Mouse (Mus musculus): ENCODE measurements around the gene Gm5849. TPM values are rescaled to one million over a fixed set of nuclear protein-coding genes. Genes with fewer than 3 reads are reported as not detected.
"Not testable (repeated sequence)": the region's sequence is repeated elsewhere in the genome, so short reads cannot be mapped to it uniquely, and the experiment has no call there.

Gene Gm5849
- not detected in 2 replicates for polyA plus RNA-seq (2014; fragmentation: Nextera tagmentation; extraction: Ambion mirVana)

- not testable (repeated sequence) for H3K27me3 ChIP-seq (ENCODE audit: control insufficient read depth, insufficient read depth, low read length); ATAC-seq (ENCODE audit: low FRiP score, low TSS enrichment); H3K27ac ChIP-seq (replicated peaks; ENCODE audit: low read depth, low read length); DNase-seq; H3K4me2 ChIP-seq (ENCODE audit: low read length); H3K36me3 ChIP-seq (ENCODE audit: control insufficient read depth, insufficient read depth, low read length); H3K9ac ChIP-seq (replicated peaks; ENCODE audit: low read length); H3K4me3 ChIP-seq (replicated peaks; ENCODE audit: low read depth, low read length); H3K4me1 ChIP-seq (ENCODE audit: control insufficient read depth, insufficient read depth, low read length); H3K9me3 ChIP-seq (ENCODE audit: control insufficient read depth, low read length)
- WGBS: 96% methylated on average over 1 of the region's 1 CpGs
Measured at GRCm38 (mm10) chr3:90777776-90778175, at the start of gene Gm5849. Gene Gm5849 (minus strand): TSS chr3:90777876.

- no peaks in the 10 kb centered on the region for H3K9me3 ChIP-seq (ENCODE audit: control insufficient read depth, low read length)
- no peak overlapping the region for H3K4me2 ChIP-seq (ENCODE audit: low read length)
- no peak overlapping the region for H3K9ac ChIP-seq (replicated peaks; ENCODE audit: low read length)
- H3K4me3 ChIP-seq (replicated peaks; ENCODE audit: low read depth, low read length): no peak overlapping the region
- no peaks in the 10 kb centered on the region for H3K4me1 ChIP-seq (ENCODE audit: control insufficient read depth, insufficient read depth, low read length)
- DNase-seq: no peak
- H3K36me3 ChIP-seq (ENCODE audit: control insufficient read depth, insufficient read depth, low read length): no peaks in the 10 kb centered on the region
- ATAC-seq (ENCODE audit: low FRiP score, low TSS enrichment): no peak
- no peaks in the 10 kb centered on the region for H3K27me3 ChIP-seq (ENCODE audit: control insufficient read depth, insufficient read depth, low read length)
- 90% methylated on average over 1 of the region's 1 CpGs for WGBS
- H3K27ac ChIP-seq (replicated peaks; ENCODE audit: low read depth, low read length): no peak overlapping the region
Measured at GRCm38 (mm10) chr3:90749658-90750057, 28.0 kb downstream of the Gm5849 start.

GRCm38 (mm10) chr3:90726606-90727005 is 51.1 kb downstream of the Gm5849 start, which contains the start of gene Pglyrp4:
Gene Pglyrp4 (plus strand): TSS chr3:90726906.
- Histone ChIP-seq H3K27ac (replicated peaks; ENCODE audit: low read depth, low read length) (no peak within 1 kb of the TSS), H3K4me3 (replicated peaks; ENCODE audit: low read depth, low read length) (no peak within 1 kb of the TSS), H3K4me2 (ENCODE audit: low read length) (no peak within 1 kb of the TSS), H3K4me1 (ENCODE audit: control insufficient read depth, insufficient read depth, low read length) (no peaks in the 10 kb centered on the region), H3K27me3 (ENCODE audit: control insufficient read depth, insufficient read depth, low read length) (no peaks in the 10 kb centered on the region), H3K9ac (replicated peaks; ENCODE audit: low read length) (no peak within 1 kb of the TSS), H3K36me3 (ENCODE audit: control insufficient read depth, insufficient read depth, low read length) (no peaks in the 10 kb centered on the region), H3K9me3 (ENCODE audit: control insufficient read depth, low read length) (no peaks in the 10 kb centered on the region)
- no peak for DNase-seq
- no peak for ATAC-seq (ENCODE audit: low FRiP score, low TSS enrichment)
- WGBS: 88% methylated on average over 3 of the region's 3 CpGs

Other genes starting within 250 kb of the Gm5849 start
- gene S100a16, start 240.6 kb downstream of the Gm5849 start, polyA plus RNA-seq (2014; fragmentation: Nextera tagmentation; extraction: Ambion mirVana): 25.3 and 32.5 TPM in 2 replicates
- not detected in 2 replicates for gene S100a3, start 217.3 kb downstream of the Gm5849 start, polyA plus RNA-seq (2014; fragmentation: Nextera tagmentation; extraction: Ambion mirVana)
- gene S100a2, start 187.6 kb downstream of the Gm5849 start, polyA plus RNA-seq (2014; fragmentation: Nextera tagmentation; extraction: Ambion mirVana): not detected in 2 replicates
- gene Gm42674, start 176.0 kb downstream of the Gm5849 start, polyA plus RNA-seq (2014; fragmentation: Nextera tagmentation; extraction: Ambion mirVana): not detected in 2 replicates
- 1.5 TPM in 1 of 2 replicates, not detected in the other for gene S100a4, start 174.1 kb downstream of the Gm5849 start, polyA plus RNA-seq (2014; fragmentation: Nextera tagmentation; extraction: Ambion mirVana)
- not detected in 2 replicates for gene S100a5, start 169.4 kb downstream of the Gm5849 start, polyA plus RNA-seq (2014; fragmentation: Nextera tagmentation; extraction: Ambion mirVana)
- gene S100a6, start 165.0 kb downstream of the Gm5849 start, polyA plus RNA-seq (2014; fragmentation: Nextera tagmentation; extraction: Ambion mirVana): 4.6 and 32.0 TPM in 2 replicates
- not detected in 2 replicates for gene S100a7a, start 123.9 kb downstream of the Gm5849 start, polyA plus RNA-seq (2014; fragmentation: Nextera tagmentation; extraction: Ambion mirVana)
- 2.2 TPM in 1 of 2 replicates, not detected in the other for gene S100a8, start 108.9 kb downstream of the Gm5849 start, polyA plus RNA-seq (2014; fragmentation: Nextera tagmentation; extraction: Ambion mirVana)
- 0.95 TPM in 1 of 2 replicates, not detected in the other for gene S100a9, start 82.2 kb downstream of the Gm5849 start, polyA plus RNA-seq (2014; fragmentation: Nextera tagmentation; extraction: Ambion mirVana)
- gene Pglyrp4, start 51.0 kb downstream of the Gm5849 start, polyA plus RNA-seq (2014; fragmentation: Nextera tagmentation; extraction: Ambion mirVana): 0.16 TPM in 1 of 2 replicates, not detected in the other